Mouse (Mus musculus): Measurements from ENCODE around the gene Gm49333. TPM values are rescaled to one million over a fixed set of nuclear protein-coding genes. Genes with fewer than 3 reads are reported as not detected.

Gene Gm49333
- total and polyA plus RNA-seq, 2 experiments from 2014 or later: not detected

GRCm38 (mm10) chr16:20595060-20595673 lies 16.2 kb upstream of the Gm49333 start:
- Histone ChIP-seq H3K27ac (ENCODE audit: low read depth, low read length) (no peak overlapping the region), H3K4me3 (ENCODE audit: low read depth, low read length) (no peak overlapping the region), H3K9ac (no peak overlapping the region), H3K36me3 (ENCODE audit: insufficient read depth) (no peaks in the 10 kb centered on the region), H3K4me2 (ENCODE audit: low read depth) (no peak overlapping the region), H3K27me3 (ENCODE audit: insufficient read depth, low read length) (peaks cover 27% of the 10 kb centered on the region), H3K9me3 (ENCODE audit: low read length) (no peaks in the 10 kb centered on the region), H3K4me1 (ENCODE audit: insufficient read depth) (0 out of 2 replicates have a peak, but pooled peaks cover 6% of the 10 kb centered on the region)
- DNase-seq (no peak), ATAC-seq (no peak)
- WGBS: 87% methylated on average over 7 of the region's 7 CpGs
- TF ChIP-seq CTCF (IDR thresholded peaks at IDR 0.05; ENCODE audit: low read depth): no peak

DNA sequence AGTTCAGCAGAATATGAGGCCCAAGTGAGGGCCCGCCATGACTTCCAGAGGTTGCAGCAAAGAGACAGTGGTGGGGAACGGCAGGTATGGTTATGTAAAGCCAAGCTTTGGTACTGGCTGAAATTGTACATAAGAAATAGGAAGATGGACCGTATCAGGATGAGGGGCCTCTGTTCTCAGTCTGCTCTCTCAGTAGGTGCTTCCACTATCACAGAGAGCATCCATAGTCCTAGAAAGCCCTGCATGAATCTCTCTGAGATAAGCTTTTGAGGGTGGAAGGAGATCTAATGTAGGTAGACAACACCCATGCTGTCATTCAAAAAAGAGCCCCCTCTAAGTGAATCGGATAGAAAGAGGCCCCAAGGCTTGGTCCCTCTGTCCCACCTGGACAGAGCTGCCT lies 15.7 kb upstream of the Gm49333 start:
- Histone ChIP-seq H3K9ac (no peak overlapping the region), H3K4me1 (ENCODE audit: insufficient read depth) (0 out of 2 replicates have a peak, but pooled peaks cover 1% of the 10 kb centered on the region), H3K27me3 (ENCODE audit: insufficient read depth, low read length) (peaks cover 24% of the 10 kb centered on the region), H3K4me2 (ENCODE audit: low read depth) (no peak overlapping the region), H3K4me3 (ENCODE audit: low read depth, low read length) (no peak overlapping the region), H3K36me3 (ENCODE audit: insufficient read depth) (no peaks in the 10 kb centered on the region), H3K9me3 (ENCODE audit: low read length) (no peaks in the 10 kb centered on the region), H3K27ac (ENCODE audit: low read depth, low read length) (no peak overlapping the region)
- ATAC-seq (no peak), DNase-seq (no peak)
- TF ChIP-seq CTCF (IDR thresholded peaks at IDR 0.05; ENCODE audit: low read depth): no peak
- WGBS: 84% methylated on average over 4 of the region's 4 CpGs

DNA sequence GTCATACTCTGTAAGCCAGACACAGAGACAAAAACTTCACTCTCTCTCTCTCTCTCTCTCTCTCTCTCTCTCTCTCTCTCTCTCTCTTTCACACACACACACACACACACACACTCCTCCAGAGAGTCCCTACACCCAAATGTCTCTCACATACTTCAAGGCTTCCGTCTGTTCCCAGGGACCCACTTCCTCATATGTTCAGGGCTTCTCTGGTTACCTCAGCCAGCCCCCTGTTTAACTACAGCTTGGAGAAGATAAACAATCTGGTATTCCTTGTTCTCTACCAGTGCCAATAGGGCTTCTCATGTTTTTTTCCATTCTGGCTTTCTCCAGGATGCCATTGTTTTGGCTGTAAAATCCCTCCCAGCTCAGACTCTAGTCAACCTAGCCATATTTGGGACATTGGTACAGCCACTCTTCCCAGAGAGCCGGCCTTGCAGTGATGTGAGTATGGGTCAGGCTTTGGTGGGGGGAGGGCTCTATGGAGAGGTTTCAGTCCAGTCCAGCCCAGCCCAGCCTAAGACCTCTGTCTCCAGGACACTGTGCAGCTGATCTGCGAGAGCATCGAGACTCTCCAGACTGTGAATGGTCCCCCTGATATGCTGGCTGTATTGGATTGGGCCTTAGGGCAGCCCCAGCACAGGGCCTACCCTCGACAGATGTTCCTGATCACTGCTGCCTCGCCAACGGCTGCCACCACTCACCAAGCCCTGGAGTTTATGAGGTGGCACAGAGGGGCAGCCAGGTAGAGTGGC lies 14.5 kb upstream of the Gm49333 start:
- no peak overlapping the region for H3K27ac ChIP-seq (ENCODE audit: low read depth, low read length)
- no peak overlapping the region for H3K9ac ChIP-seq
- H3K27me3 ChIP-seq (ENCODE audit: insufficient read depth, low read length): peaks cover 14% of the 10 kb centered on the region
- H3K9me3 ChIP-seq (ENCODE audit: low read length): no peaks in the 10 kb centered on the region
- 70% methylated on average over 7 of the region's 7 CpGs for WGBS
- DNase-seq (peak; percentile 26), ATAC-seq (peak; percentile 66; the same call in 1 of the 2 replicates)
- no peaks in the 10 kb centered on the region for H3K4me1 ChIP-seq (ENCODE audit: insufficient read depth)
- no peak for TF ChIP-seq CTCF (IDR thresholded peaks at IDR 0.05; ENCODE audit: low read depth)
- no peak overlapping the region for H3K4me3 ChIP-seq (ENCODE audit: low read depth, low read length)
- no peak overlapping the region for H3K4me2 ChIP-seq (ENCODE audit: low read depth)
- H3K36me3 ChIP-seq (ENCODE audit: insufficient read depth): no peaks in the 10 kb centered on the region

DNA sequence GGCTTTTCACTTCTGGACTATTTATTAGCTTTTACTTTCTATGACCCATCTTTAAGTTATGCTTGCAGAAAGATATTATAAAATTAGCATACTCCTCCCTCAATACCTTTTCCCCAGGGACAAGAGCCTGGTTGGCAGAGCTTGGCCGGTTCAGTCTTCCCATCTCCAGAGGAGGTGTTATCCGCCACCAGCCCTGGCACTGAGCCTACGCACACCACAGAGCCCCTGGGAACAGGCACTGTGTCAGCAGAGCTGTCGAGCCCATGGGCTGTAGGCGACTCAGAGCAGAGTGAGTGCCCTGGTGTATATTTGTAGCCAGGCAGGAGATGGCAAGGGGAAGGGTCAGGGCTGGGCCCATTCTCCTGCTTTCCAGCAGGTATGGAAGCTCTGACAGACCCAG lies 10.9 kb upstream of the Gm49333 start:
- no peak for DNase-seq

GRCm38 (mm10) chr16:20604705-20605104 lies 6.7 kb upstream of the Gm49333 start:
- DNase-seq: no peak
- WGBS: 51% methylated on average over 9 of the region's 9 CpGs
- no peak overlapping the region for H3K4me3 ChIP-seq (ENCODE audit: low read depth, low read length)
- ATAC-seq: peak; percentile 19; the same call in 1 of the 2 replicates
- no peaks in the 10 kb centered on the region for H3K27me3 ChIP-seq (ENCODE audit: insufficient read depth, low read length)
- H3K9me3 ChIP-seq (ENCODE audit: low read length): no peaks in the 10 kb centered on the region
- H3K9ac ChIP-seq: no peak overlapping the region
- H3K36me3 ChIP-seq (ENCODE audit: insufficient read depth): peaks cover 45% of the 10 kb centered on the region
- no peak overlapping the region for H3K4me2 ChIP-seq (ENCODE audit: low read depth)
- no peak overlapping the region for H3K27ac ChIP-seq (ENCODE audit: low read depth, low read length)
- 0 out of 2 replicates have a peak, but pooled peaks cover 1% of the 10 kb centered on the region for H3K4me1 ChIP-seq (ENCODE audit: insufficient read depth)
- no peak for TF ChIP-seq CTCF (IDR thresholded peaks at IDR 0.05; ENCODE audit: low read depth)

More for the DNA sequence above, 10.9 kb upstream of the Gm49333 start:
- no peak for ATAC-seq
- WGBS: 64% methylated on average over 5 of the region's 5 CpGs
- H3K4me2 ChIP-seq (ENCODE audit: low read depth): no peak overlapping the region
- no peaks in the 10 kb centered on the region for H3K4me1 ChIP-seq (ENCODE audit: insufficient read depth)
- no peaks in the 10 kb centered on the region for H3K9me3 ChIP-seq (ENCODE audit: low read length)
- no peak for TF ChIP-seq CTCF (IDR thresholded peaks at IDR 0.05; ENCODE audit: low read depth)
- H3K27ac ChIP-seq (ENCODE audit: low read depth, low read length): no peak overlapping the region
- no peak overlapping the region for H3K9ac ChIP-seq
- H3K36me3 ChIP-seq (ENCODE audit: insufficient read depth): peaks cover 17% of the 10 kb centered on the region
- H3K4me3 ChIP-seq (ENCODE audit: low read depth, low read length): no peak overlapping the region
- no peaks in the 10 kb centered on the region for H3K27me3 ChIP-seq (ENCODE audit: insufficient read depth, low read length)

DNA sequence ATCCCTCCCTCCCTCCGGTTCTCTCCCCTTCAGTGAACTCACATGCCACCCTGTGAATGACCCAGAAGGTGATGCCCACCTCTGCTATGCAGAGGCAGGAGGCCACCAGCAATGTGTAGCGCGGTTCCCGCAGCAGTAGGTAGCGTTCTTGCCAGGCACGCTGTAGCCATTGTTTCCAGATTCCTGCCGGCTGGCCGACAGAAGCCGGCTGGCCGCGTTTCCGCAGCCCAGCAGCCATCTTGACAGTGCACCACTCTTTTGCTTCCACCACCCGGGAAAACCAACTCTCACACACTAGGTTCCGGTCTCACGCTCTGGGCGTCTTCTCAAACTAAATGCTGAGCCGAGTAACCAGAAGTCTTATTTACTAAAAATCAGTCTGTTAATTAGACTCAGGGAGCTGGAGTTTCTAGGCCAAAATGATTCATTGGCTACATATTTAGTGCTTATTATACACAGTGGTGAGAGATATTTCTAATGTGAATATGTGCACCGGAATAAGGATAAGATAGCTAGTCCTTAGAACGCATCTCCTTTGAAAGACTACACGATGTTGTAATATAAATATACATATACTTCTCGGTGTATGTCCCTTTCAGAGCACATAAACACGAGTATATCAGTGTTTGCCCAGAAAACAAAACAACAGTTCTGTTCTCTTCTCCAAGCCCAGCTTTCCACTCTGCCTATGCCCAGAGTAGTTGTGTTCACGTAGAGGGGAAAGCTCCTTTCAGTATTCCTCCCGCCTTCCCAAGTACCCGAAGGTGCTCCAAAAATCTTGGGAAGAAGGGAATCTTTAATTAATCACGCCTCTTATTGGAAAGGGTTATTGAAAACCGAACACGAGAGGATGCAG lies 681 bp upstream of the Gm49333 start:
- peak; percentile 85 for ATAC-seq
- H3K27me3 ChIP-seq (ENCODE audit: insufficient read depth, low read length): no peaks in the 10 kb centered on the region
- H3K9ac ChIP-seq: peak overlapping the region; percentile 80
- WGBS: under 1% methylated on average over 28 of the region's 28 CpGs
- peaks cover 12% of the 10 kb centered on the region; the same call in 1 of the 2 replicates for H3K4me1 ChIP-seq (ENCODE audit: insufficient read depth)
- H3K27ac ChIP-seq (ENCODE audit: low read depth, low read length): peak overlapping the region; percentile 84
- H3K4me2 ChIP-seq (ENCODE audit: low read depth): peak overlapping the region; percentile 87
- peaks cover 25% of the 10 kb centered on the region for H3K36me3 ChIP-seq (ENCODE audit: insufficient read depth)
- DNase-seq: peak; percentile 93
- no peak for TF ChIP-seq CTCF (IDR thresholded peaks at IDR 0.05; ENCODE audit: low read depth)
- H3K4me3 ChIP-seq (ENCODE audit: low read depth, low read length): peak overlapping the region; percentile 71
- no peaks in the 10 kb centered on the region for H3K9me3 ChIP-seq (ENCODE audit: low read length)

Data from forebrain, postnatal 0 days (tissue).